9 mouse cellular contexts compared by ENCODE assay signal in genomic region chr2:44311216-44311615, GRCm38 (mm10).
A peak's percentile ranks its signal among the peaks of the same experiment; 100 is the strongest.
DNase-seq lines count a peak whose midpoint lies in the region; ATAC-seq and TF ChIP-seq lines count a peak whose summit lies in the region.
"Had no signal": no experiment of that assay in that cellular context is flagged by ENCODE, and none has a peak within 500 bp of the region (broad histone marks: within the 10 kb centered on the region; RNA-seq: fewer than 3 reads in every experiment).

No protein-coding gene starts in this region.

- no peak for ATAC-seq in heart, embryonic 11.5 days (replicated peaks; ENCODE audit: insufficient number of reproducible peaks, low FRiP score, low TSS enrichment)
- ATAC-seq in forebrain, embryonic 16.5 days, result peak; percentile 71

- H3K4me3 ChIP-seq in heart, embryonic 11.5 days (ENCODE audit: low read depth, low read length), result peak overlapping the region; percentile 12; the same call in 1 of the 2 replicates
- 0 out of 2 replicates have a peak overlapping the region, but pooled peaks have one; percentile 11 for H3K4me3 ChIP-seq in forebrain, embryonic 16.5 days (replicated peaks; ENCODE audit: low read length)
- H3K4me3 ChIP-seq in midbrain, embryonic 10.5 days, result peak overlapping the region; percentile 36; the same call in 1 of the 2 replicates
- no peak overlapping the region for H3K4me3 ChIP-seq in left cerebral cortex, adult 2 months

- 0 out of 2 replicates have a peak overlapping the region, but pooled peaks have one; percentile 22 for H3K9ac ChIP-seq in heart, embryonic 11.5 days (ENCODE audit: low read depth, low read length)
- H3K9ac ChIP-seq in forebrain, embryonic 16.5 days (replicated peaks; ENCODE audit: low read depth, low read length), result 0 out of 2 replicates have a peak overlapping the region, but pooled peaks have one; percentile 11

- 0 out of 2 replicates have a peak, but pooled peaks cover 3% of the 10 kb centered on the region for H3K4me1 ChIP-seq in heart, embryonic 11.5 days (ENCODE audit: control insufficient read depth, insufficient read depth, low read length)
- H3K4me1 ChIP-seq in forebrain, embryonic 16.5 days (replicated peaks; ENCODE audit: control insufficient read depth, insufficient read depth, low read length), result peaks cover 11% of the 10 kb centered on the region
- H3K4me1 ChIP-seq in midbrain, embryonic 10.5 days, result peaks cover 17% of the 10 kb centered on the region

- H3K36me3 ChIP-seq in heart, embryonic 11.5 days (ENCODE audit: control insufficient read depth, insufficient read depth, low read length), result no peaks in the 10 kb centered on the region
- H3K36me3 ChIP-seq in forebrain, embryonic 16.5 days (ENCODE audit: control insufficient read depth, insufficient read depth), result no peaks in the 10 kb centered on the region
- H3K36me3 ChIP-seq in midbrain, embryonic 10.5 days, result no peaks in the 10 kb centered on the region

- no peaks in the 10 kb centered on the region for H3K27me3 ChIP-seq in heart, embryonic 11.5 days (ENCODE audit: control insufficient read depth, insufficient read depth, low read length)
- no peaks in the 10 kb centered on the region for H3K27me3 ChIP-seq in forebrain, embryonic 16.5 days (replicated peaks; ENCODE audit: control insufficient read depth, insufficient read depth, low read length)
- H3K27me3 ChIP-seq in midbrain, embryonic 10.5 days (ENCODE audit: low read depth, poor library complexity, severe bottlenecking), result no peaks in the 10 kb centered on the region

- peak overlapping the region; percentile 54 for H3K4me2 ChIP-seq in heart, embryonic 11.5 days
- peak overlapping the region; percentile 40 for H3K4me2 ChIP-seq in forebrain, embryonic 16.5 days (ENCODE audit: low read length)

- intact Hi-C loops in heart, postnatal 36 days (cut with DNase I), result no loop called here
- intact Hi-C loops in left cerebral cortex, adult 2 months (cut with DNase I), result no loop called here

- 15% methylated on average over 10 of the region's 10 CpGs for WGBS in heart, embryonic 11.5 days (ENCODE audit: insufficient replicate concordance)
- WGBS in forebrain, embryonic 16.5 days, result 2% methylated on average over 10 of the region's 10 CpGs
- WGBS in midbrain, embryonic 10.5 days, result 5% methylated on average over 10 of the region's 10 CpGs

- no peaks in the 10 kb centered on the region for H3K9me3 ChIP-seq in heart, embryonic 11.5 days (replicated peaks; ENCODE audit: control insufficient read depth, low read length)
- H3K9me3 ChIP-seq in forebrain, embryonic 16.5 days (ENCODE audit: control insufficient read depth, low read length), result no peaks in the 10 kb centered on the region; the same call in 1 of the 2 replicates
- H3K9me3 ChIP-seq in midbrain, embryonic 10.5 days (replicated peaks), result no peaks in the 10 kb centered on the region

- TF ChIP-seq CTCF in left cerebral cortex, adult 2 months (IDR thresholded peaks at IDR 0.05), result no peak

- no peak overlapping the region for H3K27ac ChIP-seq in heart, embryonic 11.5 days (ENCODE audit: low read depth, low read length)
- H3K27ac ChIP-seq in forebrain, embryonic 16.5 days (ENCODE audit: low read length), result peak overlapping the region; percentile 70
- H3K27ac ChIP-seq in midbrain, embryonic 10.5 days (replicated peaks), result peak overlapping the region; percentile 67
- H3K27ac ChIP-seq in left cerebral cortex, adult 2 months, result no peak overlapping the region

- DNase-seq in heart, postnatal 36 days, result no peak
- DNase-seq in ZHBTc4 (ENCODE audit: low read depth, low spot score), result peak; percentile 8
- peak; percentile 17 for DNase-seq in midbrain, embryonic 10.5 days (ENCODE audit: low spot score)
- no peak for DNase-seq in left cerebral cortex, adult 2 months (ENCODE audit: extremely low spot score in 1 of 2, low spot score in 2 of 2)
- DNase-seq in cerebellum, adult 9-11 months, result no peak
- DNase-seq in spleen, postnatal 4 days (ENCODE audit: low spot score in 2 of 2), result no peak
- DNase-seq: cerebellum, adult 2 months had no signal

Comparison
In these comparisons a context has a peak if more than half of its experiments do, and no peak if none do; other contexts are left out.
1. H3K27ac ChIP-seq: peak in forebrain, embryonic 16.5 days (single experiment) and midbrain, embryonic 10.5 days (single experiment); none in heart, embryonic 11.5 days (single experiment) and left cerebral cortex, adult 2 months (single experiment).
2. DNase-seq: peak in ZHBTc4 (single experiment) and midbrain, embryonic 10.5 days (single experiment); none in heart, postnatal 36 days (0 of 2), left cerebral cortex, adult 2 months (0 of 2), cerebellum, adult 9-11 months (single experiment) and spleen, postnatal 4 days (0 of 2).